Mouse (Mus musculus) ovary, postnatal 14 days (tissue): ENCODE results near the gene Myo16.

Experiments
- DNase-seq: peaks from one replicate; pipeline ENCODE4 v3.0.0; 2022; ENCODE audit warnings: low spot score

Gene Myo16

DNA sequence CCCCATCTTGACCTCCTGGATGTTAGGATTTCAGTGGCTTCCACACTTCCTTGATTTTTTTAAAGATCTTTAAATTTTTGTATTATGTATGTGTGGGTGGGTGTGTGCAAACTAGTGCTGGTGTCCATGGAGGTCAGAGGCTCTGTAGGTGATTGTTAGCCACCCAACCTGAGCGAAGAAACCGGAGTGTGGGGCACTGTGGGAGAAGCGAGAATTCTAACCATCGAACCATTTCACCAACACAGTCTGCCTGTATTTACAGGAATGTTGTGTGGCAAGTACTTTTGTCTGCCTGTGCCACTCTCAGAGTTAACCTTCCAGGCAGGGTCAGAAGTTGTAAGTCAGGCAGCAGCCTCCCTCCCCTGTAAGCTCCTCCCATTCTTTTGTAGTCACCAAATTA is 22.3 kb downstream of the Myo16 start:
- no peak for DNase-seq

DNA sequence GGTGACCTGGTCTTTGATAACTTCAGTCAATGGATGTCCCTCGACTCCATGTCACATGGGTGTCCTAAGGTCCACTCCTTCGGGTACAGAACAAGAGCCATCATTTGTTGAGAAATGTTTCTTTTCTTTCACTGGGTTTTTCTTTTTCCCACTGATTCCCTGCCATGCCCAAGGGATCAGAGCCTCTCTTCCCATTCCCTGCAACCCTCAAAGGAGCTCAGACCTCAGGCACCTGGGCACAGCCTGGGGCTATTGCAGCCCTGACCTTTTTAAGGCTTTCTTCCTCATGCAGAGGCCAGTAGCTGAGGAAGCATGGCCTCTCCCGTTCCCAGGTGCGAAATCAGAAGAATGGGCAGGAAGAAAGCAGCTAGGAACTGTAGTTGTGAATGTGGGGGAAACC is 23.4 kb downstream of the Myo16 start:
- DNase-seq: no peak

DNA sequence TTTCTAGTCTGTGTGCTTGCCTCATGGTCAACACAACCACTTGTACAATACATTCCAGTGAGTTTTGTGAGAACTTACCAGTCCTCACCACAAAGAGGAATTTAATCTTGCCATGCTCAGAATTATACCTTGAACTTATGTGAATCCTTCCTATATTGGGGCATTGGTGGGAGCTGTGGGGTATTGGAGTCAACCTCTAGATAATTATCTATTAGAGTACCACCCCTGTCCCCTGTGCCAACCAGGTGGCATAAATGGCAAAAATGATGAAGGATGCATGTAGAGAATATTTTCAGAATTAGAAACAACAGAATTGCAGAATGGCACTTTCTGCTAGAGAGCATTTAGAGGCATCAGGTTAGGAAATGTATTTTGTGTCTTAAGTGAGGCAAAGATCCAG is 25.3 kb downstream of the Myo16 start:
- DNase-seq: no peak

DNA sequence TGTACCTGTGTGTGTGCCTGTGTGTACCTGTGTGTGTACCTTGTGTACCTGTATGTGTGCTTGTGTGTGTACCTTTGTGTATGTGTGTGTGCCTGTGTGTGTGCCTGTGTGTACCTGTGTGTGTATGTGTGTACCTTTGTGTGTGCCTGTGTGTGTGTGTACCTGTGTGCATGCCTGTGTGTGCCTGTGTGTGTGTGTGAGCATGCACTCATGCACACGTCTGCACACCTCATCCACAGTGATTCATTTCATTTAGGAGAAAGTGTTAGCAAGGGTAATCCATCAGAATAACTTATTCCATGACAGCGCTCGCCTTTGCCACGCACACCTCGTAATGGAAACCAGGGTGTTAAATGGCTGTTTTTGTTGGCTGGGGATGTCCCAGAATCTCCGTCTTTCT is 36.9 kb downstream of the Myo16 start:
- no peak for DNase-seq

DNA sequence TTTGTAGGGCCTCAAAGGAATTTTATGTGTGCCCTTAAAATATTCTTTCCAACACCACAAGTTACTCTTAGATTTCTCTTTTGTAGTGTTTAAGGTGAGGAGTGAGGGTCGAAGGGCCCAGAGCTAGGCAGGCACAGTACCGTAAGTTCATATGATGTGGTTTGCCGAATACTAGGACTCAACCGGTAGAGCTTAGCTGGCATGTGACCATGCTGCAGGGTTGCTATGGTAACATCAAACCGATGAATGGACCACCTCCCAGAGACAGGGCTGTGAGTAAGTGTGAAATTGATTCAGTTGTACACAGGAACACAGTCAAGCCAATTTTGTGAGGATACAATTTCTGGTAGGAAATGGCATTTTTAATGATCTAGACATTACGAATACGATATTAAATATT is 44.5 kb downstream of the Myo16 start:
- no peak for DNase-seq

DNA sequence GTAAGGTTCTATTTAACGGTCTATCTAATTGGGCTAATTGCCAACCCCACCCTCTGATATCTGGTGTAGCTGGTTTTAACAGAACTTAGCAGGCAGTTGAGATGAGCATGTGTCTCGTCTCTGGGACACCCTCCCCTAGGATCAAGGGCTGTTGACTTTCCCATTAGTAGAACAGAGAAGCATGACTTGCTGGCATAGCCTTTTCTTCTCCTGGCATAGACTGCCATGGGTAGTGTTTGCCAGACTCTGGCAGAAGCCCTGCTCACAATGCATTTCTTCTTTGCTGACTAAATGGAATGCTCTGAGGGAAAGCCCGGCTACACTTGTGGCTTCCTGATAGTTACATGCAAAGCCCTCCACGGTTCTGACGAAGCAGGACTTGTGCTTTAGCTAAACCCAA is 45.6 kb downstream of the Myo16 start:
- DNase-seq: no peak

DNA sequence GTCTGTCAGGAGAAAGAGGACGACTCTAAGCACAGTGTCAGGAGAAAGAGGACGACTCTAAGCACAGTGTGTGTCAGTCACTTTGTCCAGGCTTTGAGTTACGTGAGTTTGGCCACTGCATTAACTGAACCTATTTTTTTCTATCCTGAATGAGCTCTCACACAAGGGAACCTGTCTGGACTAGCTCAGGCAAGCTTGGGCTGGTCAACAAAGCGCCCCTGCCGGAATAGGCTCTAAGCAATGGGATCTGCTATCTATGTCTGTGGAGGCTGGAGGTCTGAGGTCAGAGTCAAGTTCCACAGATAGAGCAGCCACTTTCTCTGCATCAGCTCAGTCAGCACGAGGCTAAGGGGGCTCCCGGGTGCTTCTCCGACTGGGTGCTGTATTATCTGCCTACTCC is 46.3 kb downstream of the Myo16 start:
- no peak for DNase-seq

DNA sequence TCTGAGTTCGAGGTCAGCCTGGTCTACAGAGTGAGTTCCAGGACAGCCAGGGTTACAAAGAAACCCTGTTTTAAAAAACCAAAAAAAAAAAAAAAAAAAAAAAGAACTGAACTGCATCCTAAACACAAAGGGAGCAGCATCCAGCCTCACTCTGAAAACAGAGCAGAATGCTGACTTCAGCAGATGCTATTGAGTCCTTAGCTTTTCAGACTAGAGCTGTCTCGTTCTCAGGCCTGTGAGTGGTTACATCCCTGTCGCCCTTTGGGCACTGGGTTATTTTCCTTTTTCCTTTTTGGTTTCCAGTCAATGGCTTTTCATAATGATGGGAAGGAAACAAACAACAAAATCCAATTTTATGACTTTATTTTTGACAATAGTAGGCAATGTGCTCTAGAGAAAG is 61.3 kb downstream of the Myo16 start:
- DNase-seq: no peak

DNA sequence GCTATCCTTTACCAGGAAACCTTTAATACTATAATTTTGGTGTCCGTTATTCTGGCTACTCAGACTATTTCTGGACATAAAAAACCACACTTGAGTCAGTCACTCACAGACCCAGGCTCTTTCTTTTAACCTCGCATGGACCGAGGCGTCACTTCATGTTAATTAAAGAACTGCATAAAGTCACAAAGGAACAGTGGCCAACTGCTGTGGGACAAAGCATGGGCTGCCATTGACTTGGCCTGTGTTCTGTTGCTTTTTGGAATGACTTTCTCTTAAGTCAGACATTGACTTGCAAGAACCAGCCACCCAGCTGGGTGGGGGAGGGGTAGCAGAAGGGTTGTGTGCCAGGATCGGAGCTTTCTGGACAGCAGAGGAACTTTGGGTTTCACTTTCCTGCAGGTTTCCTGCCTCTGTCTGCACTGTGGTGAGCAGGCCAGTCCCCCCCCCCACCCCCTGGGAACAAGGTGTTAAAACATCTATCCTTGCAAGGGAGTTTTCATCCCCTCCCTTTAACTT is 66.1 kb downstream of the Myo16 start:
- DNase-seq: no peak

DNA sequence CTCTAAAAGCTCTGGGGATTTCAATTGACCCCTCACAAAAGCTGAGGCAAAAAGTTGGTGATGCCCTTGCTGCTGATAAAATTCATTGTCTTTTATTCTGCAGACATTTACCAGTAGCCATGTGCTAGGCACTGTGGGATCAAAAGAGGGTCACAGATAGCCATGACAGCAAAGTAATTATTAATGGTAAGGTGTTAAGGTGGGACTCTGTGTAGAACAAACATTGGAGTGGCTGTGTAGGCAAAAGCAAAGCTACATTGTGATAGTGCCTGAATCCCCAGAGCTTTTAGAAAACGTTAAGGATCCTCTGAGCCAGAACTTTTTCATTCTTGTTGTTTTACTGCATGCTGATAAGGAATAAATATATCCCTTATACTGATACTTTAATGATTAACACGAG is 69.1 kb downstream of the Myo16 start:
- no peak for DNase-seq

DNA sequence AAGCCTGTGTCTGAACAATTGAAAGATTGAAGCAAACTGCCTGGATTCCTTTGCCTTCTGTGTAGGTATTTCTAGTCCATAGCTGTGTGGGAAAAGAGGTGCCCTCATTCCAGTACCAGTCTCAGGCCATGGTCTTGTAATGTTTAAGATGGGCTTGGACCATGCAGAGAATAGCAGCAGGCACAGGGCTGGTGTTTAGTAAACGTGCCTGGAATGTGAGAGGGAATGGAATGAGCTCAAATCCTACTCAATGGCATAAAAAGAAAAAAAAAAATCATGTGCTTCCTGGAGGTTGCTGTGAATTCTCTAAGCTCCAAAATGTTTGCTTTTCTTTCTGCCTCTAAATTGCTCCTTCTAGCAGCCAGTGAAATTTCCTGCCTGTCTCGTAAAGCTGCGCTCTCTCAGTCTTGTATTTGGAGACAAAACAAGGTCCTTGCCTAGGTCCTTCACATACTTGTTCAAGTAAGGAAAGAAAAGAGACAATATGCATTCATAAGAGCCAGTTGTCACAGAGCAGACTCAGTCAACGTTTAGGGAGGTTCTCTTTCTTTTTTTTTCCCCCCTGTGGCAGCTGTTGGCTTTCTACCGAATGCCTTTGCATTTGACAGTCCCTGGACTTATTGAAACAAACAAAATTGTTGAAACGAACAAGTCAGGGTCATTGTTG is 70.0 kb downstream of the Myo16 start:
- DNase-seq: no peak

DNA sequence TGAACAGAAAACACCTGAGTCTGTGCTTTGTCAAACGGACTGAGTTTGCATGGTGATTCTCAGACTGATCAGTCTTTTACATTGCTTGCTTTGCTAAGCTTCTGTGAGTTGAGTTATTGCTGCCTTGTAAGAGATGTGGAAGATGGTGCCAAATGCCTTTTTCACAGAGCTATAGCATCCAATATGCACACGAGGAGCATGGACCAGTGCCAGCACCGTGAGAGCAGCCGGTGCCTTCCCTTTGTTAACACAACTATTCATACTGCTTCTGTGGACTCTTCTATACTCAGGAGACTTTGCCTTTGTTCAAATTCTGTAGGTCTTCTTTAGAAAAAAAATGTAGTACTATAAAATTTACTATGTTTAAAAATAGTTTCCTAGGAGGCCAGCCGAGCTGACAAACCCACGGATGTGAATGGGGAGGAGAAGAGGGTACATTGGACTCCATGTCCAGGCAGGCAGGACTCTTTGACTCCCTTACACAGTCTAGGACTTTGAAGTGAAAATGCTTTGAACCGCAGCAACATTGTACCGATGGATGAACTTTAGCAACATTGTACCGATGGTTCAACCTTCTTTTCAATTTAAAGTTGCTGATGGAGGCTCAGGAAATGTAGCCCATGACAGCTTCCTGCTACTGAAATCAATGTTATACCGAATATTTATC is 70.7 kb downstream of the Myo16 start:
- no peak for DNase-seq

DNA sequence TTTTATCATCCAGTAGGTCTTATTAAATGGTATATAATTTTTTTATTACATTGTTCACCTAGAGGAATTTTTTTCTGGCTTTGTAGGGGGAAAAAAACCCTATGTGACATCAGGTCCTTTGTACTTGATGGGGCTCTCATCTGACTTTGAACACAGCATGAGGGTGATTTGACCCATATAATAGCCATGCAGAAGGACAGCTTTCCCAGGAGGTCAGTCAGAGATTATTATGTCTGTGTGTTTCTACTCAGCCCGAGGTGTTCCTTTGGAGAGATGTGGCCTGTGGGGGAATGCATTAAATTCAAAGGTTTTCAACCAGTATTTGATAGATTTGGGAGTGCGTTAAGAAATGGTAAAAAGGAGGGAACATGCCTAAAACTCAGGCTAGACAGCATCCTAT is 71.3 kb downstream of the Myo16 start:
- no peak for DNase-seq

DNA sequence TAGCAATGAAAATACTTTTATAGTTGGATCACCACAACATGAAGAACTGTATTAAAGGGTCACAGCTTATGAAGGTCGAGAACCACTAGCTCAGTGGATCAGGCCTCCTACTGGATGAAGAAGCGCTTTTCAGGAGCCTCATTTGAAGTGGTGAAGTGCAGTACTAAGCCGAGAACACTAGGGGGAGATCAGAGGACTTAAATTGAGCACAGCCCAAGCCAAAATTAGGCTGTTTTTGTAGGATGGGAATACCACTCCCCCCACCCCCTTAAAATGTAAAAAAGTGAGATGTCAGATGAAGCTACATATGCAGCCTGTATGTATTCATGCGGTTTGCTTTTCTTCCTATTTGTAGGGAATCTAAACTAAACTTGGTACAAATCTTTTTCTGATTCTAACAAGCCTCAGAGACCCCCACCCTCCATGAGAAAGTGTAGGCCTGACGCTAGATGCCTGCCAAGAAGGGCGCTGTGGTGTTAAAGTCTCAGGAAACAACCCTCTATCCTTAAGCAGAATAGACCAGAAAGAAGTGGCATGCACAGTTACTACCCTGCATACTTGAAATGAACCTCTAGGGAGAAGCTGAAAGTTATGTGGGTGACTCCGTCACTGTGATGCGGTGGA is 77.1 kb downstream of the Myo16 start:
- peak; percentile 23 for DNase-seq

DNA sequence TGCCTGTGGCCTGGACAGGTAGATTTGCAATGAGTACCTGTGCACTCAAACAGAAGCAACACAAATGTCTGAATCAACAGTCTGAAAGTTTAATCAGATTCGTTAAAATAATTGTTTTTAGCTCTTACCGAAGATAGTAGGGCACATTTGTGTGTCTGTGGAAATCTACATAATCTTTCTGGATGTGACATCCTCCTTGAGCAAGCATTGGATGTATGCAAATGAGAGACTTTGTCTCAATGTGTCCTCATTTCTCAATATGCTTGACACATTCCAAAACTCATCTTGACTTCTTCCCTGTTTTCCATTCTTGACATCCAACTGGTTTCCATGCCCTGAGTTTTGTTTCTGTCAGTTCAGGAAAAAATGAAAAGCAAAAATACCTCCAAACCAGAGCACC is 80.8 kb downstream of the Myo16 start:
- no peak for DNase-seq

DNA sequence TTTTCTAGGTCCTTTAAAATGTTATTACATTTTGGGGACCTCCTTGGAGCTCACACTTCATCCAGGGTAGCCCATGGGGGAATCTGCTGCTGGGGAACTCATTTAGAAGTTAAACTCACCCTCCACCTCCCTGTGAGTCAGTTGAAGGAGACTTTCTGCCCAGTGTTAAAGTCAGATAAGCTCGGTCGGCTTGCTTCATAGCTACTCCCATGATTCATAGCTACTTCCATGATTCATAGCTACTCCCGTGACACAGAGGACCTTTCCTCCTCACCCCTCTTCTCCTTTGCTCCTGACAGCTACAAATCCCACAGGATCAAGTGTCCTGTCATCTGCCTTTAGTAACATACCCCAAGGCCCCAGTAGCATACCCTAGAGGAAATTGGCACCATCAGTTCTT is 89.6 kb downstream of the Myo16 start:
- DNase-seq: no peak

DNA sequence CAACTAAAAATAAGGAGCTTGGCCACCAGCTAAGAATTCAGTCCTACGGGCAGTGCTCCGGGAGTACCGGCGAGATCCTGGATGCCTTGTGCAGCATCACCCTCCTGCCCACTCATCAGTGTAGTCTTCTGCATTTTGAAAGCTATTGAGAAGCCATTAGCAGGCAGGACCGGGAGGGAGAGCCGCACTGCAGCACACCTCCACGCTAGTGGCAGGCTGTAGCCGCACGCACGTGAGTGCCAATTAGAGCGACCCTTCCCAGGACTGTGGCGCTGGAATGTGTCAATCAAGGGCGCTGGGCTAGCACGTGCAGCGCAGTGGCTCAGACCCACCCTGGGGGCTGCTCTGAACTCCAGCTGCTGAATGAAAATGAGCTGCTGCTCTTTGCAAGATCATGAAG is 95.4 kb downstream of the Myo16 start:
- no peak for DNase-seq

DNA sequence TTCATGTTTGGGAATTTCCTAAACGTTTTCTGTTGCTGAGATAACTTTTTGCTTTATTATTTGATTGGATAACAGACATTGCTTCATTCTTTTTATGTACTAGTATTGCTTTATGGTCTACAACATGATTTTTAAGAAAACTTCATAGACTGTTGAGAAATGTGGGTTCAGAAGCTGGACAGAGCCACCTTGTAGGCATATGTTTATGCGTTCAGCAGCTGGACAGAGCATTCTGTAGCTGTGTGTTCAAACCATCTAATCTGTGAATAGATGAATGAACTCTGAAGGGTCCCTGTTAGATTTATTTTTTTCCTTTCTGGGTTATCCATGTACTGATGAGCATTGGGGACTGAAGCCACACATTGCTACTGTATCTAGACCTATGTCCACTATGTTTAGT is 102.0 kb downstream of the Myo16 start:
- DNase-seq: no peak

DNA sequence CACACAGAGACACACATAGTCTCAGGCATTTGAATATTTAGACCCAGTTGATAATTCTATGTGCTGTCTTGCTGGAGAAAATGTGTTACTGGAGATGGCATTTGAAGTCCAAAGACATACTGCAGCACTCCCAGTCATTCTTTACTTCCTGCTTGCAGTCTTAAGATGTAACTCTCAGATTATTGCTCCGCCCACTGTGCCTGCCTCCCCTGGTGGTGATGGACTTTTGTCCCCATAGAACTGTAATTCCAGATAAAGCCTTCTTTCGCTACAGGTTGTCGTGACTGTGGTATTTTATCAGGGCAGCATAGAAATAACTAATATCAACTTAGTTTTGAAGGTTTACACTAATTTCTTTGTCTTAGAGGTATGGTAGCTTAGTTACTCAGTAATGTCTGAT is 102.9 kb downstream of the Myo16 start:
- no peak for DNase-seq

DNA sequence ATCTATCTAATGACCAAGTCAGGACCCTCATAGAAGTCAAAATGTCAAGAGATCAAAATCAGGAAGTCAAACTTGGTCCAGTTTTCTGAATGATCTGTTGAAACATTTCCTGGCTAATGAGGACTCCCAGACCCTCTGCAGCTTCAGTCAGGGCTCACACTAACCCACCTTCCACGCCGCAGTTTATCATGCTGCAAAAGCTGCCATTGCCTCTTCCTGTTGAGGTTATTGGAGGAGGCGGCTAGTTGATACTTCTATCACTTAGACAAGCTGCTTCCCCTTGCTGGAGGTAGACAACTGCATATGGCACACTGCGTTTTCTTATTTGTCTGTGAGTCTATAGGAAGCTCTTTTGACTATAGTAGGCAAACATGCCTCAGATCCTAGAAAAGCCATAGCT is 116.4 kb downstream of the Myo16 start:
- no peak for DNase-seq

DNA sequence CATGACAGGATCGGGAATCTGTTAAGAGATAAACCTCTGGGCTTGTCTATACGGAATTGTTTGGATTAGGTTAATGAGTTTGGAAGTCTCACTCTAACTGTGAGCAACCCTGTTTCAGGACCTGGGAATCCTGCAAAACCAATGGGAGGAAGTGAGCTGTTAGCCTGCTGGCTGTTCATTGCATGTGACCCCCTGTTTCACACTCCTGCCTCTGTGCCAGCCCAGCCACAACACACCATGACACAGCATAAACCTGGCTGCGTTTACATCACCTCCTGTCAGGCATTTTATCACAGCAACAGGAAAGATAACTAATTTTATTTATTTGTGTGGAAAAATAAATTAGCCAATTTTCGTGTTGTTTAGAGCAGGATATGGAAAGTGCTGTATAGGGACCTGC is 138.9 kb downstream of the Myo16 start:
- DNase-seq: no peak

DNA sequence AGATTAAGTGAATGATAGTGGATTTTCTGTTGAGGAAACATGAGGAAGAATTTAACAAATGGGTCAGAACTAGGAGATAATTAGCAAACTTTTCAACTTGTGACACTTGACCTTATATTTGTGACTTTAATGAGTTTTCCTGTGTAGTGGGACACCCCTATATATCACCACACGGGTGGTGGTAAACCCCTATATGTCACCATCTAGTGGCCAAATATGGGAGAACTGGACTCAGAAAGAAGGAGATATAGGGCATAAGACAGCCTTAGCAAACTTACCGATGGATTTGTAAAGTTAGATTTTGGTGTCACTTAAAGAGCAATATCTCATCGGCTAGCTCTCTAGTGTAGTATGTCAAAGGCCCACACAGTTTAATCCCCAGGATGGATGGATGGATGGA is 147.1 kb downstream of the Myo16 start:
- no peak for DNase-seq

DNA sequence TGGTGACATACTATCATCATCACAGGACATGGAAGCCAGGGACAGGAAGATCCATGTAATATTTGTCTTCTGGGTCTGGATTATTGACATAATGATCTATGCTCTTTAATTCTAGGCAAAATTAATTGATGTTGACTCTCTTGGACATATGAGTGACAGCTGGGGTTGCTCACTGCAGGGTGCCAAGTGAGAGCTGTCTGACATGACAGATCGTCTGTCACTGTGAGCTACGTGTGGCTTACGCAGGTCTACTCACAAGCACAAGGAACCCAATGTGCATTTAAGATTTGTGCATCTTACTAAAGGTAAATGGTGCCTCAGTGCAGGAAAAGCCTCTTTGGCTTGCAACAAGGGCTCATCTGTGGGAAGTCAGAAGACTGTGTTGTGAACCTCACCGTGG is 149.3 kb downstream of the Myo16 start:
- no peak for DNase-seq

DNA sequence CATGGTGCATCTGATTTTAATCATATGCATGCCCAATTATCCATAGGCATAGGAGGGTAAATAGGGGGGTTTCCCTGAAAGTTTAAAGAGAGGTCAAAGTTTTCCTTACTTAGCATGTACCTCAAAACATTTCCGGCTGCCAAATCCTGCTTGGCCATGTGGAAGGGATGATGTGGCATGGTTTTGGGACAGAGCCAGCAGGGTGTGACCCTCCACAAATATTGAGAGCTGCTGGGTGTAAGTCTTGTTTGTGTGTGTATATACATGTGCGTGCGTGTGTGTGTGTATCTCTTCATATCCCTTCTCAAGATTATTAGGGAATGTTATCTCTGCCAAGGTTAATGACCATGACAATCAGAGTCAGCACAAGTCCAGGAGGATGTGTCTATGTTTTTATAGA is 150.3 kb downstream of the Myo16 start:
- no peak for DNase-seq
